Mouse (Mus musculus) hindlimb bud, embryonic 11.5 days (tissue): ENCODE results near the gene Cep350.

Source experiments
- DNase-seq: peaks from one replicate; pipeline ENCODE4 v3.0.0-alpha.2; 2012; ENCODE audit warnings: low read depth, low spot score; ENCODE audit errors: extremely low spot score

Gene Cep350

GRCm38 (mm10) chr1:155810616-155811015 lies 162.4 kb downstream of the Cep350 start:
- no peak for DNase-seq

GRCm38 (mm10) chr1:155809706-155810442 lies 163.2 kb downstream of the Cep350 start:
- DNase-seq = no peak

DNA sequence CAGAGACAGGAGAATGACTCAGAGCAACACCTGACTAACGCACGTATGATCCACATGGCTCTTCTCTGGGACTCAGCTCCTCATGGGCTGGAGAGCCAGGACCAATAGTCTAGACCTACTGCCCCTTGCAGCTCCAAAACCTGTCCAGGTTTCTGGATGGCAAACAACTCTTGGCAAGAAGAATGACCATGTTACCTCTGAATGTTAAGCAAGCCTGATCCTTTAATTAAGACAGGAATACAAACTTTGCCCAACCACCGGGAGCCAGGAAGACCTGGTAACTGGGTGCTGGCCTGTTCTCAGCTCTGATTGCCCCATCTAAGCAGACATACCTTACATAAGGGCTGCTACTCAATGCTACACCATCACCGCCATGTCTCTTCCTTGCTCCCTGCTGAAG lies 164.8 kb downstream of the Cep350 start:
- DNase-seq = no peak

GRCm38 (mm10) chr1:155805607-155806006 lies 167.4 kb downstream of the Cep350 start:
- no peak for DNase-seq

DNA sequence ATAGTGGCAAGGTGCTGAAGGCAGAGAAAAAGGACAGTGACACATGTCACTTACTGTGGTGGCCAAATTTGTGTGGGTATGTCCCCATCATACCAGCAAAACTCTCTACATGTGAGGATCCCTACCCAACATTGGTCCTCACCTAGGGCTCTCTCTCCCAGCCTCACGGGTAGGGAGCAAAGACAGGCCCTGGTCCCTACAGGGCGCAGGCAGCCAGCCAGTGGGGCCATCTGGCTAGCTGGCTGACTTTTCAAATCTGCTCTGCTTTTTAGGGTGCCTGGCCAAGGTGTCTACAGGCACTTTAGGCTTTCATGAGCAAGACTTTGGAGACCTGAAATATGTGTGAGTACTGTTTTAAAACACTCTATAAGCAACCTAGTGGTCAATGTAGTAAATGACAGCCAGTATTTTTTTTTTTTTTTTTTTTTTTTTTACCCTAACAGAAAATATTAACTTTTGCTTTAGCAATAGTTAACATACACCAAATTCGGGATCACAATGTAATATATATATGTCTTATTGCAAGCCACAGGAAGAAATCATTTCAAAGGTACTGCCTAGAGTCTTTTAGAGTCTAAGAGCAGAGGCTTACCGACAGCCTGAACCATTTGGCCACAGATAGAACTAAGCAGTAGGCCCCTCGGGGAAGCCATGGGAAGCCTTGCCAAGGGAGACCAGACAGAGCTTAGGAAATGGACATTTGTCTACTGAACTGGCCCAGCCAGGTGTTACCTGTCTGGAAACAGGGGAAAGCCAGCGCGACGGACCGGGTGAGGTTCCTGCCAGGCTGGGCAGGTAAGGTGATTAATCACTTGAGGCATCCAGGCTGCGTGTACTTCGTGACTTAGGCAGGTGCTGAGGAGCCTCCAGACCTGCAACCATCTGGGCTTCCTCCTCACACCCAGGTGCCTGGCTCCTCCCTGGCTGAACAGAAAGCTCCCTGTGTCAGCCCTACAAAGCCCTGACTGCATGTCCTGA lies 171.8 kb downstream of the Cep350 start:
- DNase-seq = no peak

DNA sequence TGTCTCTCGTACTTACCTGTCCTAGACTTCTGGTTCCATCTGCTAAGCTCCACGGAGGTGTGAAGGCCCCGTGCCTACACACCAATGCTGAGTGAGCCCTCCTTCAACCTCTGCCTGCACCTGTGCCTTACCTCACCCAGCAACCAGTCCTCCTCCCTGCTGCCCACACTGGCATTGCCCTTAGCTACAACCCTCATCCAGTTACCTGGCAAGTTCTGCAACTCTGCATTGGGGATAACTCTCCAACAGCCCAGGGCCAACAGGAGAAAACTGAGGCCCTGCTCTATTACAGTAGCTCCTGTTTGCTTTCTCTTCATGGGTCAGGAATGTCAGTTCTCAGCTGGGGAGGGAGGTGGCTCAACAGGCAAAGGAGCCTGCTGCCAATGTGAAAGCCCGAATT lies 175.1 kb downstream of the Cep350 start:
- no peak for DNase-seq

DNA sequence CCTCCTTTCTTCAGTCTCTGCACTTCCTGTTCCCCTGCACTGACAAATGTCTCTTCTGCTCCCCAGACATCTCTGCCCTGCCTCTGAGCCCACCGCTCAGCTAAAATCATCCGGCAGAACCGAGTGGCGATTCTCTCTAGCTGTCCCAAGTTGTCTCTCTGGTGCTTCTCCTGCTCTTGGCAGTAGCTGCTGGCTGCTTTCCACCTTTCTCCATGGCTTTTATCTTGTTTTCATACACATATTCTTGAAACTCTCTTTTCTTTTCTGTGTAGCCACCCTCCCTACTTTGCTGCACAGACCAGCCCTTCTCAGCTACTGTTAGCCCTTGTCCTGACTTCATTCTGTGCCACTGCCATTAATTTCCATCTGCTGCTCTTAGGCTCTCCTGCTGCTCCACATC lies 175.6 kb downstream of the Cep350 start:
- no peak for DNase-seq

- DNase-seq = no peak
These were observed 176.2 kb downstream of the Cep350 start for GRCm38 (mm10) chr1:155796757-155797405.

GRCm38 (mm10) chr1:155795791-155796233 lies 177.2 kb downstream of the Cep350 start:
- DNase-seq = no peak
